Mouse (Mus musculus) c-Kit-negative CD71-positive TER-119-positive erythroid progenitor cells, embryonic 14.5 days (primary cell): Measurements from ENCODE around the gene Gm10570.

Experiments
- DNase-seq: peaks from one replicate; pipeline ENCODE4 v3.0.0-alpha.2; 2013; ENCODE audit warnings: low read depth, low spot score

Gm10570 gene

GRCm38 (mm10) chr4:130273698-130274345 is 34.7 kb downstream of the Gm10570 start:
- DNase-seq, result no peak

GRCm38 (mm10) chr4:130270611-130271347 is 37.7 kb downstream of the Gm10570 start:
- no peak for DNase-seq

- no peak for DNase-seq
These were observed 38.4 kb downstream of the Gm10570 start for GRCm38 (mm10) chr4:130270089-130270488.

GRCm38 (mm10) chr4:130268736-130269135 is 39.7 kb downstream of the Gm10570 start:
- DNase-seq, result no peak

GRCm38 (mm10) chr4:130267069-130267468 is 41.4 kb downstream of the Gm10570 start:
- DNase-seq, result no peak

GRCm38 (mm10) chr4:130266601-130267000 is 41.9 kb downstream of the Gm10570 start:
- DNase-seq, result no peak

GRCm38 (mm10) chr4:130264698-130265349 is 43.6 kb downstream of the Gm10570 start:
- DNase-seq, result no peak

- no peak for DNase-seq
These were observed 44.3 kb downstream of the Gm10570 start for GRCm38 (mm10) chr4:130264131-130264530.

GRCm38 (mm10) chr4:130260406-130260805 is 48.1 kb downstream of the Gm10570 start:
- DNase-seq, result no peak
